13 mouse cellular contexts compared by ENCODE assay signal in the genomic region with DNA sequence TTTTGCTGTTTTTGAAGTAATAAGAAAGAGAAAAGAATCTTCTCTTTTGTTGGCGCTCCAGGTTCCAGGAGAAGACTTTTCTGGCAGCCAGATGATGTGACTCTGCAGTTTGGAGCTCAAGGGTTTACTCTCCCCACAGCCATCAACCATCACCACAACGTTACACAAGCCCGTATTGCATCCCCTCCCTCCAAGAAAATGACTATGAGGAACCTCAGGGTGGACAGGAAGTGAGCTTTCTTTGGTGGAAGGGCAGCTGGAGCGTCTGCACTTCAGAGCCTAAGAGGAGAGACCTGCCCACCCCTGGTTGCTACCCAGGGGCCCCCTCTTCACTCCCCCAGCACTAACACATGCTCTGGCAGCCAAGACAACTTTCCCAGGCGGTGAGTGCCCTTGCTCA. TPM values are rescaled to one million over a fixed set of nuclear protein-coding genes. Genes with fewer than 3 reads are reported as not detected.
A peak's percentile ranks its signal among the peaks of the same experiment; 100 is the strongest.
DNase-seq lines count a peak whose midpoint lies in the region; ATAC-seq lines count a peak whose summit lies in the region.
"Had no signal": no experiment of that assay in that cellular context is flagged by ENCODE, and none has a peak within 500 bp of the region (broad histone marks: within the 10 kb centered on the region; RNA-seq: fewer than 3 reads in every experiment).

No protein-coding gene starts in this region.

- DNase-seq in midbrain, embryonic 10.5 days (ENCODE audit: low spot score), result no peak
- no peak for DNase-seq in spleen, adult 18-20 months
- no peak for DNase-seq in heart, postnatal 25 days (ENCODE audit: low spot score)
- no peak for DNase-seq in spleen, postnatal 14 days (ENCODE audit: low spot score in 2 of 2)
- DNase-seq: cerebellum, adult 11-12 months; gastrocnemius, postnatal 25 days; lung, postnatal 4 days had no signal

- H3K9ac ChIP-seq in liver, embryonic 15.5 days, result no peak overlapping the region
- H3K9ac ChIP-seq in liver, embryonic 12.5 days, result no peak overlapping the region
- H3K9ac ChIP-seq: kidney, embryonic 15.5 days had no signal

- H3K4me2 ChIP-seq in liver, embryonic 15.5 days, result peak overlapping the region; percentile 36
- H3K4me2 ChIP-seq in liver, embryonic 12.5 days, result no peak overlapping the region

- no peaks in the 10 kb centered on the region; the same call in 1 of the 2 replicates for H3K4me1 ChIP-seq in liver, embryonic 15.5 days (replicated peaks)
- peaks cover 7% of the 10 kb centered on the region; the same call in 1 of the 2 replicates for H3K4me1 ChIP-seq in liver, embryonic 12.5 days
- H3K4me1 ChIP-seq in midbrain, embryonic 10.5 days, result peaks cover 45% of the 10 kb centered on the region

- H3K27ac ChIP-seq in liver, embryonic 15.5 days (replicated peaks), result no peak overlapping the region
- no peak overlapping the region for H3K27ac ChIP-seq in liver, embryonic 12.5 days
- H3K27ac ChIP-seq in midbrain, embryonic 10.5 days (replicated peaks), result peak overlapping the region; percentile 97
- H3K27ac ChIP-seq: kidney, embryonic 15.5 days; limb, embryonic 13.5 days had no signal

- 0 out of 2 replicates have a peak, but pooled peaks have one; percentile 8 for ATAC-seq in liver, embryonic 15.5 days (ENCODE audit: insufficient read depth)
- ATAC-seq in liver, embryonic 12.5 days, result no peak
- peak; percentile 65 to 73; a peak in 3 of 4 replicates for ATAC-seq in hematopoietic stem cell, adult 5-6 weeks (replicated peaks in 1 of 2; ENCODE audit: insufficient read depth in 1 of 2, low FRiP score in 2 of 2, low TSS enrichment in 1 of 2, low read depth in 1 of 2, poor library complexity in 2 of 2, severe bottlenecking in 2 of 2)
- 0 out of 2 replicates have a peak, but pooled peaks have one; percentile 15 for ATAC-seq in neutrophil, adult 5-6 weeks (ENCODE audit: extremely low read depth, insufficient number of reproducible peaks, low FRiP score, poor library complexity, severe bottlenecking)

- no peaks in the 10 kb centered on the region for H3K36me3 ChIP-seq in liver, embryonic 15.5 days (replicated peaks)
- no peaks in the 10 kb centered on the region for H3K36me3 ChIP-seq in liver, embryonic 12.5 days
- peaks cover 23% of the 10 kb centered on the region for H3K36me3 ChIP-seq in midbrain, embryonic 10.5 days
- H3K36me3 ChIP-seq: kidney, embryonic 15.5 days; limb, embryonic 13.5 days had no signal

- WGBS in liver, embryonic 15.5 days (ENCODE audit: insufficient replicate concordance), result 15% methylated on average over 5 of the region's 5 CpGs
- WGBS in liver, embryonic 12.5 days (ENCODE audit: insufficient replicate concordance), result 19% methylated on average over 5 of the region's 5 CpGs
- WGBS in midbrain, embryonic 10.5 days, result 32% methylated on average over 5 of the region's 5 CpGs

- no peak overlapping the region; the same call in 1 of the 2 replicates for H3K4me3 ChIP-seq in liver, embryonic 15.5 days (replicated peaks)
- H3K4me3 ChIP-seq in liver, embryonic 12.5 days, result no peak overlapping the region
- peak overlapping the region; percentile 74 for H3K4me3 ChIP-seq in midbrain, embryonic 10.5 days

- H3K27me3 ChIP-seq in liver, embryonic 15.5 days, result peaks cover 64% of the 10 kb centered on the region
- H3K27me3 ChIP-seq in liver, embryonic 12.5 days (replicated peaks), result peaks cover 68% of the 10 kb centered on the region
- H3K27me3 ChIP-seq in midbrain, embryonic 10.5 days (ENCODE audit: low read depth, poor library complexity, severe bottlenecking), result peaks cover 31% of the 10 kb centered on the region

- intact Hi-C loops in heart, postnatal 25 days (cut with DNase I), result no loop called here

- H3K9me3 ChIP-seq in liver, embryonic 15.5 days (replicated peaks), result no peaks in the 10 kb centered on the region
- no peaks in the 10 kb centered on the region for H3K9me3 ChIP-seq in liver, embryonic 12.5 days (replicated peaks)
- no peaks in the 10 kb centered on the region for H3K9me3 ChIP-seq in midbrain, embryonic 10.5 days (replicated peaks)
- H3K9me3 ChIP-seq: kidney, embryonic 15.5 days; limb, embryonic 13.5 days had no signal

RNA-seq across cellular contexts. Expression of a gene that starts 10.7 kb away (rescaled TPM):
- polyA plus RNA-seq in liver, embryonic 15.5 days (2015; fragmentation: Nextera tagmentation; extraction: Ambion mirVana), result 22.2 and 27.6 TPM in 2 replicates
- polyA plus RNA-seq in liver, embryonic 12.5 days (2016; fragmentation: Nextera tagmentation; extraction: Ambion mirVana), result 14.1 and 15.7 TPM in 2 replicates
- 2.8 and 2.9 TPM in 2 replicates for total RNA-seq in hematopoietic stem cell, adult 5-6 weeks (2017)
- polyA plus RNA-seq in midbrain, embryonic 10.5 days (2016; fragmentation: Nextera tagmentation; extraction: Ambion mirVana), result 5.0 and 8.4 TPM in 2 replicates
- 3.7 and 4.2 TPM in 2 replicates for total RNA-seq in neutrophil, adult 5-6 weeks (2017)
- total RNA-seq in heart, postnatal 25 days (2021), result 1 to 10 TPM; 1.7 to 2.1 TPM

RNA-seq across cellular contexts. Expression of a gene that starts 23.4 kb away (rescaled TPM):
- polyA plus RNA-seq in liver, embryonic 15.5 days (2015; fragmentation: Nextera tagmentation; extraction: Ambion mirVana), result 6.8 and 7.3 TPM in 2 replicates
- polyA plus RNA-seq in liver, embryonic 12.5 days (2016; fragmentation: Nextera tagmentation; extraction: Ambion mirVana), result 11.5 and 11.8 TPM in 2 replicates
- total RNA-seq in hematopoietic stem cell, adult 5-6 weeks (2017), result 88.3 and 101 TPM in 2 replicates
- polyA plus RNA-seq in midbrain, embryonic 10.5 days (2016; fragmentation: Nextera tagmentation; extraction: Ambion mirVana), result 23.4 and 29.3 TPM in 2 replicates
- total RNA-seq in neutrophil, adult 5-6 weeks (2017), result 69.2 and 80.1 TPM in 2 replicates
- 10 to 100 TPM; 42.6 to 45.8 TPM for total RNA-seq in heart, postnatal 25 days (2021)

RNA-seq across cellular contexts. Expression of a gene that starts 50.7 kb away (rescaled TPM):
- 0.14 TPM in 1 of 2 replicates, not detected in the other for polyA plus RNA-seq in liver, embryonic 15.5 days (2015; fragmentation: Nextera tagmentation; extraction: Ambion mirVana)
- polyA plus RNA-seq in liver, embryonic 12.5 days (2016; fragmentation: Nextera tagmentation; extraction: Ambion mirVana), result 0.01 and 0.05 TPM in 2 replicates
- not detected in 2 replicates for total RNA-seq in hematopoietic stem cell, adult 5-6 weeks (2017)
- polyA plus RNA-seq in midbrain, embryonic 10.5 days (2016; fragmentation: Nextera tagmentation; extraction: Ambion mirVana), result 0.06 and 0.10 TPM in 2 replicates
- not detected in 2 replicates for total RNA-seq in neutrophil, adult 5-6 weeks (2017)
- not detected for total RNA-seq in heart, postnatal 25 days (2021)
- total RNA-seq: gastrocnemius, postnatal 25 days had no signal

RNA-seq across cellular contexts. Expression of a gene that starts 52.3 kb away (rescaled TPM):
- polyA plus RNA-seq in liver, embryonic 15.5 days (2015; fragmentation: Nextera tagmentation; extraction: Ambion mirVana), result 11.7 and 13.6 TPM in 2 replicates
- polyA plus RNA-seq in liver, embryonic 12.5 days (2016; fragmentation: Nextera tagmentation; extraction: Ambion mirVana), result 17.0 and 17.8 TPM in 2 replicates
- 12.0 and 19.9 TPM in 2 replicates for total RNA-seq in hematopoietic stem cell, adult 5-6 weeks (2017)
- 46.2 and 52.1 TPM in 2 replicates for polyA plus RNA-seq in midbrain, embryonic 10.5 days (2016; fragmentation: Nextera tagmentation; extraction: Ambion mirVana)
- 48.0 and 59.0 TPM in 2 replicates for total RNA-seq in neutrophil, adult 5-6 weeks (2017)
- 10 to 100 TPM; 10.0 to 12.2 TPM for total RNA-seq in heart, postnatal 25 days (2021)

RNA-seq across cellular contexts. Expression of a gene that starts 55.6 kb away (rescaled TPM):
- 23.5 and 23.8 TPM in 2 replicates for polyA plus RNA-seq in liver, embryonic 15.5 days (2015; fragmentation: Nextera tagmentation; extraction: Ambion mirVana)
- polyA plus RNA-seq in liver, embryonic 12.5 days (2016; fragmentation: Nextera tagmentation; extraction: Ambion mirVana), result 34.7 and 35.9 TPM in 2 replicates
- total RNA-seq in hematopoietic stem cell, adult 5-6 weeks (2017), result 34.2 and 64.2 TPM in 2 replicates
- 69.7 and 74.8 TPM in 2 replicates for polyA plus RNA-seq in midbrain, embryonic 10.5 days (2016; fragmentation: Nextera tagmentation; extraction: Ambion mirVana)
- total RNA-seq in neutrophil, adult 5-6 weeks (2017), result 102 and 111 TPM in 2 replicates
- 100 to 1,000 TPM; 160 to 189 TPM for total RNA-seq in heart, postnatal 25 days (2021)
